Mouse (Mus musculus): ENCODE measurements around the gene Gm21977. TPM values are rescaled to one million over a fixed set of nuclear protein-coding genes. Genes with fewer than 3 reads are reported as not detected.
"Not testable (repeated sequence)": the region's sequence is repeated elsewhere in the genome, so short reads cannot be mapped to it uniquely, and the experiment has no call there.

Gm21977 gene
- polyA plus RNA-seq (2016; fragmentation: Nextera tagmentation; extraction: Ambion mirVana), result not detected in 2 replicates

DNA sequence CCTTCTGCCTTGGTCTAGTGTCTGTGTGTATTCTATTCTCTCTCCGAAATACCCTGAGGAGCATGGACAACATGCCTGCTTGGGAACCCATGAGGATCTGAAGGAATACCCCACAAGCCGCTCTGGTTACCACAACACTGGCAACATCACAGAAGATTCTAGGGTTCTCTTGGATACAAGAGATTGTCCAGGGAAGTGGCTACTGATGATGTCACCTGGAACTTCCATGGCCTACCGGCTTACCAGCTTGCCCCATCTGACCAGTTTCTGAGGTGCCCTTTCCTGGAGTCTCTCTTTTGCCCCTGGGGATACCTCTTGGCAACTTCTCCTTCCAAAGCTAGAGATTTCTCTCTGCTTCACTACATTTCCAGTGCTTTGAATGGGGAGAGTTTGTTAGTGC is at the start of gene Gm21977:
Gene Gm21977, minus strand, starts transcription at position 101 of the 400 bp plus-strand sequence.
- not testable (repeated sequence) for H3K4me3 ChIP-seq; H3K4me1 ChIP-seq; H3K9me3 ChIP-seq (replicated peaks); H3K27me3 ChIP-seq (replicated peaks); H3K36me3 ChIP-seq; ATAC-seq; H3K27ac ChIP-seq; H3K4me2 ChIP-seq; H3K9ac ChIP-seq
- WGBS (ENCODE audit: insufficient replicate concordance), result no CpG with 5 or more reads among the region's 3 CpGs

Other genes starting within 250 kb of the Gm21977 start
- gene Gm3633, start 211.6 kb downstream of the Gm21977 start, polyA plus RNA-seq (2016; fragmentation: Nextera tagmentation; extraction: Ambion mirVana), result not detected in 2 replicates
- gene Gm10378, start 197.5 kb downstream of the Gm21977 start, polyA plus RNA-seq (2016; fragmentation: Nextera tagmentation; extraction: Ambion mirVana), result not detected in 2 replicates
- gene Gm3015, start 84.7 kb downstream of the Gm21977 start, polyA plus RNA-seq (2016; fragmentation: Nextera tagmentation; extraction: Ambion mirVana), result not detected in 2 replicates
- gene Gm10377, start 55.5 kb downstream of the Gm21977 start, polyA plus RNA-seq (2016; fragmentation: Nextera tagmentation; extraction: Ambion mirVana), result not detected in 2 replicates
- gene Gm8082, start 140.1 kb upstream of the Gm21977 start, polyA plus RNA-seq (2016; fragmentation: Nextera tagmentation; extraction: Ambion mirVana), result not detected in 2 replicates
- gene Gm10376, start 162.2 kb upstream of the Gm21977 start, polyA plus RNA-seq (2016; fragmentation: Nextera tagmentation; extraction: Ambion mirVana), result not detected in 2 replicates
- gene Gm8094, start 223.2 kb upstream of the Gm21977 start, polyA plus RNA-seq (2016; fragmentation: Nextera tagmentation; extraction: Ambion mirVana), result not detected in 2 replicates
- not detected in 2 replicates for gene Gm8104, start 247.1 kb upstream of the Gm21977 start, polyA plus RNA-seq (2016; fragmentation: Nextera tagmentation; extraction: Ambion mirVana)

Data from liver, embryonic 12.5 days (tissue).